Mouse (Mus musculus): ENCODE measurements around the gene Slc25a44. TPM values are rescaled to one million over a fixed set of nuclear protein-coding genes. Genes with fewer than 3 reads are reported as not detected.

Gene Slc25a44
- polyA plus RNA-seq, 1 experiment, result 8.1 TPM

DNA sequence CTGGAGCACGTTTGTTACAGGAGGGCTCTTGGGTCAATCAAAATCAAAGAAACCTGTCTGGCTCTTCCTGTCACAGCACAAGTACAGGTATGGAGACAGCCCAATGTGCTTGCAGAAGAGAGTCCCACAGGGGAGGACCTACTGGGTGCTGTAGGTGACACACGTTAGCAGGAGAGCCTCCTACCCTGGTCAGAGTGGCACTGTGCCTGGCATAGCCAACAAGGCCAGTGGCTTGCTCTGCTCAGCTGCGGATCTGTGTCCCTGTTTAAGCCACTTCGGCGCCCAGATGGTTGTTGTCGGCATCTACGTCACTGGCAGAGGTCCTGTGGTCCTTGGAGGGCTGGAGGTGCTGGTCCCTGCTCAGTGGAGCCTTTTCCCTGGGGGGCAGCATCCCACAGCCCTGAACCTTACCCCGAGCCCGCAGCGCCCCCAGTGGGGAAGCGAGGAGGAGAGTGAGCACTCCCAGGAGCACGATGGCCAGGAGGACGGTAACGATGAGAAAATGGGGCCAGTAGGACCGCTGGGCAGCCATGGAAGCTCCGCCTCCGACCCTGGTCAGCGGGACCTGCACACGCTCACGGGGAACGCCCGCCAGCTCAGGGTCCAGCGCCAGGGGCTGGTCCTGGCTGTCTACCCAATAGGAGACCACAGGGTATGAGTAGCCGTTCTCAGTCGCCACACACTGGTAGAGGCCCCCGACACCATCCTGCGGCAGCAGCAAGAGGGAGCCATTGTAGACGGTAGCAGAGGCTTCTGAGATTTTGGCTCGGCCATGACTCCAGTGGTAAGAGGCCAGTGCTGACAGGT, 11.7 kb upstream of the Slc25a44 start:
- TF ChIP-seq GATA1 (IDR thresholded peaks at IDR 0.05; ENCODE audit: low read length), result no peak

DNA sequence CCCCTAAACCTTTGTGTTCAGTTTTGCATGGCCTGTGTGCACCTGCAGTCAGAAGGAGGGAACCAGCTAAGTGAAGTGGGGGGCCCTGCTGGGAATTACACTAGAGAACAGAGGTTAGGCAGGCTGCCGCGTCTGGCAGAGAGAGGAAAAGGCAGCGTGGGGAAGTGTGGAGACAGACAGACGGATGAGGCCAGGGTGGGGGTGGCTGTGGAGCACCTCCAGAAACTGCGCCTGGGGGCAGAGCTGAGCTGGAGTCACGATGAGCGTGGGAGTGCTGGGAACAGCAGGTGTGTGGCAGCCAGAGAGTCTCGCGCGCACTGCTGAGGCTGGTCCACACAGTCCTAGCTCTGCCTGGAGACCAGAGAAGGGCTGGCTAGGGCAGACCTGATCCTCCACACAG, 10.6 kb upstream of the Slc25a44 start:
- TF ChIP-seq GATA1 (IDR thresholded peaks at IDR 0.05; ENCODE audit: low read length), result no peak

DNA sequence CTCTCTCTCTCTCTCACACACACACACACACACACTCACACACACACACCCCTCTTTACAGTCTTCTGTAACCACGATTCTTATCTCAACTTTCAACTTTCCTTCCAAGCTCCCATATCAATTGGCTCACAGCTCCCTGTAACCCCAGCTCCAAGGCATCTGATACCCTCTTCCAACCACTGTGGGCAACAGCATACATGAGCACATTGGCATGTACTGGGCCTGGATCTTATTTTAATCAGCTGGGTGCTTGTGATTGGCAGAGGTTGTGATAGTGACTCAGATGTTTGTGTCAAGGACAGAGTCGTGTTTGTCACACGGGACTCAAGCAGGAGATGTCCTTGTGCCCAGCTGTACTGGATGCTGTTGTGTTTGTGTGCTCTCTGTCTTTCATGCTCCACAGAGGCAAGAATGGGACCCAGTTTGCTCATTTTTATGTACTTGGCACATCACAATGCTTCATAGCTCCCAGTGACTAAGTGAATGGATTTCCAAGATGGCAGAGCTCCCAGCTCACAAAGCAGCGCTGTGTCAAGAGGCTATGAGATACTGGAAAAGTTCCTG, 2.5 kb upstream of the Slc25a44 start:
- TF ChIP-seq GATA1 (IDR thresholded peaks at IDR 0.05; ENCODE audit: low read length), result no peak

DNA sequence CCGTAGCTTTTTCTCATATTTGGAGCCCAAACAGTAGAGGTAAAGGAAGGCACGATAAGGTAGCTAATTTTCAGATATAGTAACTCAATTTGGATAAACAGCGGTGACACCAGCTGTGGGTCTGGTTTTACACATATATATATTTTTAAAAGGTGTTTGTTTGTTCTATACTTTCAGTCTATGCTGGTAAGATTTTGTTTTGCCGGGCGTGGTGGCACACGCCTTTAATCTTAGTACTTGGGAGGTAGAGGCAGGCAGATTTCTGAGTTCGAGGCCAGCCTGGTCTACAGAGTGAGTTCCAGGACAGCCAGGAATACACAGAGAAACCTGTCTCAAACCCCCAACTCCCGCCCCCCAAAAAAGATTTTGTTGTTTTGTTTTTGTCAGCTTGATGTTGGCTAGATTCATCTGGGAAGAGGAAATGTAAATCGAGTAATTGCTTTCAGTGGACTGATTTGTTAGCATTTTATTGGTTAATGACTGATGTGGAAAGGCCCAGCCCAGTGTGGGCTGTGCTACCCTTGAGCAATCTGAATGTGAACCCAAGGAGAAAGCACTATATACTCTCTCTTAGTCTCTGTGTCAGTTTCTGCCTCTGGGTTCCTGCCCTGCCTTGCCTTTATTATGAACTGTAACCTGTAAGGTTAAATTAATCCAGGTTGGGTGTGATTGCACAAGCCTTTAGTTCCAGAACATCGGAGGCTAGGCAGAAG, 925 bp upstream of the Slc25a44 start:
- TF ChIP-seq GATA1 (IDR thresholded peaks at IDR 0.05; ENCODE audit: low read length), result no peak

DNA sequence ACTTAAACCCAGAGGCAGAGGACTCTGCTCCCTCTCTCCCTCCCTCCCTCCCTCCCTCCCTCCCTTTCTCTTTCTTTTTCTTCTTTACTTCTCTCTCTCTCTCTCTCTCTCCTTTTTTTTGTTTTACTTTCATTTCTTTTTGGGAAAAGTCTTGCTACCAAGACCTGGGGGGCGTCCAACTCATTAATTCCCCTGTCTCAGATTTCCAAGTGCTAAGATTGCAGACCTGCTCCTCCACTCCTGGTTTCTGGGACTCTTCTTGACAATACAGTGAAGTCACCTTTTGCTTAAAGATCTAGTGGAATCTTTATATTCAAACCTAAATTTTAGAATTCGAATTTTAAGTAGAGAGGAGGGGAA, 371 bp upstream of the Slc25a44 start:
- no peak for TF ChIP-seq GATA1 (IDR thresholded peaks at IDR 0.05; ENCODE audit: low read length)

DNA sequence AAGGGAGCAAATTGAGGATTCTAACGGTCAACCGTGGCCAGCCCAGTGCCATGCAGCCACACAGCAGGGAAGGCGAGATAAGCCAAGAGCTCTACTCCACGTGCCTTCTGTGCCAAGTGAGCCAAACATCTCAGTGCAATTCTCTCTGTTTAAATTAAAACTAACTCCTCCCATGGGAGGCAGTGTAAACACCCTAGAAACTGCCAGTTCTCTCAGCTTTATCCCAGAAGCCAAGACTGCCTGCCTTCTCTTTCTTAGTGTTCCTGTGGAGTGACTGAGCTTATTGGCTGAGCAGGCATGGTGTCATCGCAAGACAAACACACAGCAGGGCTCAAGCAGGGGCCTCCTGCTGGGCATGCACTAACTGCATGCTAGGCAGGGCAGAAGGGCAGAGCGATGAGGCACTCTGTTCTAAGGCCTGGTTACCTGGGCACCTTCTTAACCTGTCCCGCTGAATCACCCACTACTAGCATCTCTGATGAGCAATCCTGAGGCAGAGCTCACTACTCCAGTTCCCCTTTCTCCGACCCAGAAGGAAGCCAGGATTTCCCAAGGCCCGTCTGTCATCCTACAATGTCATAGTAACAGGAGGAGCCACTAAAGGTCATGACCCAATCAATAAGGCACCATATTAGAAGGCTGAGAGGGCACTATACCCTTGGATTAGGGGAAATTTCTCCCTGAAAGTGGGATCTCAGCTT, 2.8 kb downstream of the Slc25a44 start:
- no peak for TF ChIP-seq GATA1 (IDR thresholded peaks at IDR 0.05; ENCODE audit: low read length)

DNA sequence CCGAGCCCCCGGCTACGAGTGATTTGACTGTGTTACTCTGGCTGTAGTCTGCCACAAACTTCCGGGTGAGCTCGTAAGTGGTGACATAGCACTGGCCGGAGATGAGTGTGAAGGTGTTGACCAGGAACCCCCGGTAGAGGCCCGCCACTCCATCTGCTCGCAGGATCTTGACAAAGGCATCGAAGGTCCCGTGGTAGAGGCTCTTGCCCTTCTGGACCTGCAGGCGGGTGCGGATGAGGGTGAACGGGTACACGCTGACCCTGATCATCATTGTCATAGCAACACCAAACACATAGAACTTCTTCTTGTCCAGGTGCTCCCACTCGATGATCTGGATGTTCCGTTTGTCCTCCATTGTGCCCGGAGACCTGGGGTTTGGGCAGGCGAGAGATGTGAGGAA, 4.2 kb downstream of the Slc25a44 start:
- TF ChIP-seq GATA1 (IDR thresholded peaks at IDR 0.05; ENCODE audit: low read length), result no peak

DNA sequence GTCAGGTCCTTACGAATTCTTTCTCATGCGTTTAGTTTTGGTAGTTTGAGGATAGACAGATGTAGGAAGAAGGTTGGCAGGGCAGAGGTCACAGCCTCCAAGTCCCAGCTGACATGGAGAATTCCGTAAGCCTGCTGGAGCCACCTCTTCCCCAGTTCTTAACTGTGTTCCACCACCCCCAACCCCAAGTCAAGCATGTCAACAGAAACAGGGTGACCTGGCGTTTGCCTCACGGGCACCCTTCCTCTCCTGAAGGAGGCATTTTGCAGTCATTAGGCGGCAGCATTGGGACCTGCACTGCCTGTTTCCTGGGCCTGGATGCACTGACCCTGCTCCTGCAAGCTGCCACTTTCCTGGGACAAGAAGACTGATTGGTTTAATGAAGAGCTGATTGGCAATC, 6.9 kb downstream of the Slc25a44 start:
- no peak for TF ChIP-seq GATA1 (IDR thresholded peaks at IDR 0.05; ENCODE audit: low read length)

DNA sequence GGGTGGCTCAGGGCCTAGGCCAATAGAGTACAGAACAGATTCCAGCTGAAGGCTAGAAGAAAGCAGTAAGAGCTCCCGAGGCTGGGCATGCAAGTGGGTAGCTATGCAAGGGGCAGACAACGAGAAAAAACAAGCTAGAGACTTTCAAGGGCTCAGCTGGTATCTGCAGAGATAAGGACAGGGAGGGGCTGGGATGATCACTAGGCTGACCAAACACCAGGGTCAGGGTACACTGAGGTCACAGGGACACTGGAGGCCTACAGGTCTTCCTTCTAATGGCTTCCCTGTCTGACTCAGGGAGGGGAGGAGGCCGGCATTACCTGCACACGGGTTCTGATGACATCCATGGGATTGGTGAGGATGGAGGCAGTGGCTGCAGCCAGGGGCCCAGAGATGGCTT, 9.3 kb downstream of the Slc25a44 start:
- TF ChIP-seq GATA1 (IDR thresholded peaks at IDR 0.05; ENCODE audit: low read length), result no peak

DNA sequence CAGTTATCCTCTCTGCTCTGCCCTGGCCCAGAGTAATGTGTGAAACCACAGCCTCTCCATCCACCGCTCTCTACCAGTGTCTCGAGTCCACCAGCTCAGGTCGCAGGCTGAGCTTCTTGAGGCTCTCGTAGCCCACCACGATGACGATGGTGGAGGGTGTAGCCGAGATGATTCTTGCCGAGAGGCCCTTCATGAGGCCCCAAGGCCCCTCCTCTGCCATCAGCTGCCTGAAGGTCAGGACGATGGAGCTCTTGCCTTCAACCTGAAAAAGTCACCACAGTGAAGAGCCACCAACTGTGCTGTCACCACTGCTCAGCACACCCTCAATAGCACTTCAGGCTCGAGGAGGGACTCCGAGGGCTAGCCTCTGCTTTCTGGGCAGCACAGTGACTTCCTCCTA, 12.3 kb downstream of the Slc25a44 start:
- TF ChIP-seq GATA1 (IDR thresholded peaks at IDR 0.05; ENCODE audit: low read length), result no peak

DNA sequence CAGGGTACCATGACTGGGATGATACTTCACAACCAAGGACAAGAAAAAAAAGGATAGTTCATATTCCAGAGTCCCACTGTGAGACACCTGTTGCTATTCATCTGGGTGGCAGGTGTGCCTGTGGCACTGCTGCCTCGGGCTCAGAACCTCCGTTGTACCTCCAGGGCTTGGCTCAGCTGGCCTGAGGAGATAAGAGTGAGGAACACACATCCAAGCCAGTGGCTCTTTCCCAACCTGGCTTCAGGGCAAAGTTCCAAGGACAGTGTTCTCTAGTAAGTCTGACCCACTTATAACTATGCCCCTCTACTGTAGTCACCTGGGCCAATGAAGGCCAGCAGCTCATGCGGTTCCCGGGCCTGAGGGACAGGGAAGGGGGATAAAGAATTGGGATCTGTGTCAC, 13.3 kb downstream of the Slc25a44 start:
- TF ChIP-seq GATA1 (IDR thresholded peaks at IDR 0.05; ENCODE audit: low read length), result no peak

DNA sequence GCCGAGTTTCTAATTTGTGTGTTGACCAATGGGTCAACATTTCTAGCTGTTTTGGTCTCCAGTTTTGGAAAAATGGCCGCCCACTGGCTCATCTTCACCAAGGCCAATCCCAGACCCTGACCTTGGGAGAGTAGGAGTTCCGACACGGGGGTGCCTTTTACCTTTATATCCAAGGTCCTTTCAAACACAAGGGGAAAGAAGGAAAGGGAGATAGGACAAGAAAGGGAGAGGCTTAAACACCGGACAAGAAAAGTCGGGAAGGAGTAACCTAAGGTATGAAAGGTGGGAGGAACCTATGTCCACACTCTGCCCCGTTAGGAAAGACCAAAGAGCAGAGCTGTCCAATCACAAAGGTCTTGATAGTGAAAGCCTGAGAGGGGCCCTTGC, 14.3 kb downstream of the Slc25a44 start:
- TF ChIP-seq GATA1 (IDR thresholded peaks at IDR 0.05; ENCODE audit: low read length), result no peak

DNA sequence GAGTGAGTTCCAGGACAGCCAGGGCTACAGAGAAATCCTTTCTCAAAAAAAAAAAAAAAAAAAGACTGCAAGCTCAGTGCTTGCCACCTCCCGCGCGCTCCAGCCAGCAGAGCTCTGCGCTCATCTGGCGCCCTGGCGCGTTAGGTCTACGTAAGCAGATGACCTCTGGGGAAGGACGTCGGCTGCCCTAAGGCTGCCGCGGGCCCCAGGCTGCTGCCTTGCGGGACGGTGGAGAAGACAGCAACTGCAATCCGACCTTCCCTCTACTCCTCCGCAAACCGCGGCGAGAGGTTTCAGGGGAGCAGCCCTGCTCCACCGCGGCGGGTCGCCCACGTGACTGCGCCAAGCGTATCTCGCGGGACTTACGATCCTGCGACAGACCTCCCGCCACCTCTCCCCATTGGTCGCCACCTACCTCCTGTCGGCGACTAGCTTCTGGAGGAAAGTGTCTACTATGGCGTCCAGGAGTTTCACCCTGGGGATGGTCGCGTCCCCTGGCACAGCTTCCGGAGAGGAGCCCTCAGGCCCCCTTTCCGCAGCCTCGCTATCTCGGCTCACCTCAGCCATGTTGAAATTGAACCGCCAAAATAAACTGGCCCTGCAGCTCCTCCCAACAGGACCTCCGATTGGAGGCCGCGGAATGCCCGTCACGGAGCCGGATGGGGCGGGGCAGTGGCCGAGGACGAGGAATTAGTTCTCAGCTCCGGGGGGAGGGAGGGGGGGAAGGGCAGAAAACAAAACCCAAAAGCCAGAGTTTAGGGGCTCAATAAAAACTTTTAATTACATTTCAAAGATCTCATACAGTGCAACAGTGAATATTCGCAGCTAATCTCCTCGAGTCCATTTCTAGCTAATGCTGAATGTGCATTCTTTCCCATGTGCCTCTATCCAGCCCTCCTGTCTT, 14.9 kb downstream of the Slc25a44 start, which contains the start of gene Pmf1:
TSS of gene Pmf1 (minus strand) at position 591 of the 904 bp plus-strand sequence.
- no peak for TF ChIP-seq GATA1 (IDR thresholded peaks at IDR 0.05; ENCODE audit: low read length)

DNA sequence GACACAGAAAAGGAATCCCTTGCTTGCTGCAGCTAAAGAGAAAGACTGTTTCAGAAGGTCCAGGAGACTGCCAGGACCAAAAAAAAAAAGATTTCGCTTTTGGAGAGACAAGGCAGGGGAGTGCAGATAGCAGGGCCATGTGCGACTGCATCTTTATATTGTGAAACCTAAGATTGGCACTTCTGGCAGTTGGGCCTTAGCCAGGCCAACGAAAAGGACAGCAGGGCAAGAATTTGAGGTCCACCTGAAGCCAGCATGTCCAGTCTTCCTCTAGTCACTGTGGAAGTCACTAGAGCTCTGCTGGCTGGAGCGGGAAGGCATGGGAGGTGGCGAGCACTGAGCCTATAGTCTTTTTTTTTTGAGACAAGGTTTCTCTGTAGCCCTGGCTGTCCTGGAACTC, 16.0 kb downstream of the Slc25a44 start:
- no peak for TF ChIP-seq GATA1 (IDR thresholded peaks at IDR 0.05; ENCODE audit: low read length)

DNA sequence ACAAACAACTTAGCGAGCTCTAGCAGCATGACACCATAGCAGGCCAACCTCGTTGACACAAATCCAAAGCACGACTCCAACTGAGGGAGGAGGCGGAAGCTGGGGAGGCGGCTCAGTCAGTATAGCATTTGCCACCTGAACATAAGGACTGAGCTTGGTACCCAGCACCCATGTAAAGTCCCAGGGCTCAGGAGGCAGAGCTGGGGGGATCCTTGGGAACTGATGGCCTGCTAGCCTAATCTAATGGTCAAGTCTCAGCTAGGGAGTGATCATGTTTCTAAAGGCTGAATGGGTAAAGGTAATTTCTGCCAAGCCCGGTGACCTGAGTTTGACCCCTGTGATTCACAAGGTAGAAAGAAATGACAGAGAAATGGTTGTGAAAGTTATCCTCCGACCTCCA, 17.4 kb downstream of the Slc25a44 start:
- TF ChIP-seq GATA1 (IDR thresholded peaks at IDR 0.05; ENCODE audit: low read length), result no peak
